Mouse (Mus musculus): Measurements from ENCODE around the gene Hoxd11.

Hoxd11 gene

GRCm38 (mm10) chr2:74709465-74710419, 30.4 kb downstream of the Hoxd11 start:
- peak; percentile 53 for DNase-seq (ENCODE audit: low spot score)

DNA sequence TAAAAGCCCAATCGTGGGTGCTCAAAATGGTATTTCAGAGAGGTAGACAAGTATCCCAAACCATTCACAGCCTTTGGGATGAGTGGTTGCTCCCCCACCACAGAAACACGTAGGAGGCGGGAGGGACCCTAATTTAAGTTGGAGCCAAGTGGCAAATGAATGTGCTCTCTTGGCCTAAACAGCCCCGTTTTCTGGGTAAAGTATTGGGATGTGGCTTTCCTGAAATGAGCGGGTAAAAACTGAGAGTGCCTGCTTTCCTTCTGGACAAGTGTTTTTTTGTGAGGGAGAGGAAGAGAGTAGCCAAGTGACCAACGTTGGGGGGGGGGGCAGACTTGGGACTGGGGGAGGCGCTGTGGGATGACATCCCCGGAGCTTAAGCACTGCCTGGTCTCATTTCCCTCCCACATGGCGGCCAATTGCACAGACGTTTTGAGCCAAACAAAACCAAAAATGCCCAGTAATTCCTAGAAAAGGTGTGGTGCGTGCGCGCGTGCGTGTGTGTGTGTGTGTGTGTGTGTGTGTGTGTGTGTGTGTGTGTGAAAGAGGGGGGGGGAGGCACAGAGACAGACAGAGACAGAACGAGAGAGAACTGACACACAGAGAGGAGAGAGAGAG, 31.7 kb downstream of the Hoxd11 start:
- peak; percentile 83 for DNase-seq (ENCODE audit: low spot score)

DNA sequence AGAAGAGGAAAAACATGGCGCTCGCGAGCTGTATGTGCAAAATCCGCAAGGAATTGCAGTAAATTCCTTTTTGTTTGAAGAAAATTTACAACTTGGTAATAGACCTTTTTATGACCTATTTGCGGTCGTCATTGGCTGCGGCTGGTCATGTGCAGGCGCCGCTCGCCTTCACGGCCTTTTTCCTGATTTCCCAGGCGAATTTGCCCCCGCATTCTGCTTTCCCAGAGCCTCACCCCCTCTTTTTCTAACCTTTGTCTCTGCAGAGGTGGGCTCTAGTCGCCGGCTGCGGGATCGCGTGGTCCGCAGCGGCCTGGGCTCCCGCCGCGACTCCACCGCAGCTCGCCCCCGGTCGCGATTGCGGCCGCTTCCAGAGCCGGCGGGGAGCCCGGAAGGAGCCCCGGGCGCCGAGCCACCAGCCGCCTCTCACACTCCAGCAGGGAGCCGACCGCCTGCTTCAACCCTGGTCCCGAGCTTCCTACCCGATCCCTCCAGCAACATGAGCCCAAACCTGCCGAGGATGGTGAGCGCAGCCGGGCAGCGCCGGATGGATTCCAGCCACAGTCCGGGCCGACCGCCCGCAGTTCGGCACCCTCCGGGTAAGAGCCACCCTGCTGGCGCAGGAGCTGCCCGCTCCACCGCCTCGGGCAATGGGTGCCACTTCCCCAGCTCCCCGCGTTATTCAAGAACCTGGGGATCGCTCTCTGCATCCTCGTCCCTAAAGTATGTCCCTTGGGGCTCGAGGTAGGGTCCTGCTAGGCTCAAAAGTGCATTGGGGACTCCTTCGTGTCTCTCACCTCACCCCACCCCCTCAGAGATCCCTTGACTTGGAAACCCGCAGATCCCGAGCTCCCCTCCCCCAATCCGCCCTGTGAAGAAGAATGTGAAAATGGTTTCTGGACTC, 32.6 kb downstream of the Hoxd11 start, which contains the start of the genes Hoxd3 and Hoxd4:
TSS of gene Hoxd3 (plus strand) at position 207 of the 901 bp plus-strand sequence.
TSS of gene Hoxd4 (plus strand) at position 209 of the 901 bp plus-strand sequence.
- DNase-seq (ENCODE audit: low spot score): peak; percentile 89

- peak; percentile 51 for DNase-seq (ENCODE audit: low spot score)
Observed at GRCm38 (mm10) chr2:74713239-74714150, 34.1 kb downstream of the Hoxd11 start.

GRCm38 (mm10) chr2:74714156-74714789, 34.9 kb downstream of the Hoxd11 start:
- DNase-seq (ENCODE audit: low spot score): peak; percentile 93

- DNase-seq (ENCODE audit: low spot score): peak; percentile 60
Observed at GRCm38 (mm10) chr2:74714881-74715280, 35.5 kb downstream of the Hoxd11 start.

- peak; percentile 98 for DNase-seq (ENCODE audit: low spot score)
Observed at GRCm38 (mm10) chr2:74715504-74716241, 36.3 kb downstream of the Hoxd11 start.

DNA sequence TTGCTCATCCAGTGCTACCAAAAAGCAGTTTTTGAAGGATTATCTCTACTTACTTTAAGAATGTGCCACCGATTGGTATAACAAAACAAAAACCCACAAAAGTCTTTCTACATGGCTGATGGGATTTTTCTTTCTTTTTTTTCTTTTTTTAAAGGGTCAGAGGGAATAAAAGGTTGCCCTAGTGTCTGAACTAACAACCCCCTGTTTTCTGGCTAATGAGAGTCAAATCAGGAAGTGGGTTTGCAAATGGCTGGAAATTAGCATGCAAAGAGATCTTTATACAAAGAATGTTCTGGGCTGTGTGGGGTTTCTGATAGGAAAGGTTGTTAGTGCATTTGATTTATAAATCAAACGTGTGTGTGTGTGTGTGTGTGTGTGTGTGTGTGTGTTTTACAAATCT, 41.0 kb downstream of the Hoxd11 start:
- DNase-seq (ENCODE audit: low spot score): no peak

DNA sequence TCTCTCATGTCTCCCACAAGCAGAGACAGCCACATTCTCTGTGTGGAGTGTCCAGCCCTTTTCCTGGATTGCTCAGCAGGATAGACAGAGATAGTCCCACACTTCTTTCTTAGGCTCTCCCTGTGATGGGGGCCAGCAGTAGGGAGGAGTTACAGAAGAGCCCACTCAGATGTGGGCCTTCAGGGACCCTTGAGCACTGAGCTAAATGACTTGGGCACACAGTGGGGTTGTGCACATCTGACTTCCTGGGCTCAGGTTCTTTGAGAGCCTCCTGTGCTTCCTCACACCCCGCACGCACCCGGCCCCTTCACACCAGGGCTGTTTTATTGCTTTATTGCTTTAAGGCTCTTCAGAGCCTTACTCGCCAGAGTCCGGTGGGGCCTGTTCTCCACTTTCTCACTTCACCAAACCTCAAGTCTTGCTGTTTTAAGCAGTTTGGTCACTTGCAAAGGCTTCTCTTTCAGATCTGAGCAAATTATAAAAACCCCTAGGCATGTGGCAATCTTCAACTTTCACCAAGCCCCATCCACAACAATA, 41.7 kb downstream of the Hoxd11 start:
- no peak for DNase-seq (ENCODE audit: low spot score)

DNA sequence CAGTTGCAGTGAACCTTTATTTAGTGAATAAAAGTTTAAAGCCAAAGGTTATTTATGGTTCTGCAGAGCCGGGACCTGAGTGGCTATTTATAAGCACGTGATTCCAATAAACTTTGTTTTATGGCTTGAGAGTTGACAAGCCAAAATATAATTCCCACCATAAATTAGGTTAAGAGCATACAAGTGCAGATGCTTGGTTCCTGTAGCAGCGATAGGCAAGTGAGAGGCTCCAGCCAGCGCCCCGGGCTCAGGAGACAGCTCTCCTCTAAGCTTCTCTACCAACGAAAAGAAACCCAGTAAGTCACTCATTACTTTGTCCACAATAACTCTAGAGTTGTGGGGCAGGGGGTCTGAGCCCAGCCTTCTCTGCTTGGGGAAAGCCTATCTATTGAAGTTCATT, 42.5 kb downstream of the Hoxd11 start:
- no peak for DNase-seq (ENCODE audit: low spot score)

DNA sequence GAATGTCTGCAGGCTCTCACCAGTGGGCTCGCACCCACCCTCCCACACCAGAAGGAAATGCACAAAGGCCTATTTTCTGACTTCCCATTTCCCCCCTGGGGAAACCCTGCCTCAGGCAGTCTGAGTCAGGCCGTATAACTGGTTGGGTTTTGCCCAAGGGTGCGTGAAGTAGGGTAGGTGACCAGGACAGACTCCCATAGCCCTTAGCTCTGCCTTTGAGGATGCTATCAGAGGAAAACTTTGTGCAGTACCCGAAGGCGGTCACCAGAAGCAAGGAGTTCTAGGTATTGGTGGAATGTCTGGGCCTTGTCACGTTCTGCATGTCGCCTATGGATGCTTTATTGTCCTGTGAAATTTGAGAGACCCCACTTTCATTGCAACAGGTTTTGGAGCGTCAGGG, 43.6 kb downstream of the Hoxd11 start:
- no peak for DNase-seq (ENCODE audit: low spot score)

GRCm38 (mm10) chr2:74724244-74725015, 45.1 kb downstream of the Hoxd11 start:
- no peak for DNase-seq (ENCODE audit: low spot score)

- no peak for DNase-seq (ENCODE audit: low spot score)
Observed at GRCm38 (mm10) chr2:74725171-74725570, 45.8 kb downstream of the Hoxd11 start.

DNA sequence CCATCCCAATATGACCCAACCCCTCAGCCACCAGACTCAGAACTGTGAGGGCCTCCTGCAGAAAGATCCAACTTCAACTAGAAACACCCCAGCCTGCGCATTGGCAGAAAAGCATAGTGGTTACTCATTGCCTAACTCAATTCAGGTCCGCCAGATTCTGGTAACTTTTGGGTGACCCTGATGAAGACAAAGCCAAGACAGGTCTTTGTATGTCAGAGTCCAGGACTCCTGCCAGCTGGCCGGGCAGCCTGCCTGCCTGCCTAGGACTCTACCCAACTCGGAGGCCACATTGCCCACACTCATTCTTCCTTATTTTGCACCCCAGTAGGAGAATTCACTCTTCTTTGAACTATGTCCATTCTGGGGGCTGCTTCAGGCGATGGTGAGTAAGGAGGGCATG, 47.2 kb downstream of the Hoxd11 start, which contains the start of gene Gm28230:
TSS of gene Gm28230 (plus strand) at position 178 of the 400 bp plus-strand sequence.
- peak; percentile 82 for DNase-seq (ENCODE audit: low spot score)

GRCm38 (mm10) chr2:74726973-74727639, 47.7 kb downstream of the Hoxd11 start:
- no peak for DNase-seq (ENCODE audit: low spot score)

GRCm38 (mm10) chr2:74727640-74728302, 48.4 kb downstream of the Hoxd11 start:
- no peak for DNase-seq (ENCODE audit: low spot score)

- DNase-seq (ENCODE audit: low spot score): no peak
Observed at GRCm38 (mm10) chr2:74728303-74728680, 48.9 kb downstream of the Hoxd11 start.

Data from adipocyte (in vitro differentiated cells).